Mouse (Mus musculus): ENCODE measurements at regions not wholly inside any gene's neighbourhood (a gene's known extent, or its start where the extent isn't known, plus 50 kb on each side); places are given as distances from the start of the nearest gene placed in this dataset.
"Not testable (repeated sequence)": the region's sequence is repeated elsewhere in the genome, so short reads cannot be mapped to it uniquely, and the experiment has no call there.

- no peak for ATAC-seq (ENCODE audit: poor library complexity, severe bottlenecking)
These were observed 94.9 kb downstream of the Plppr4 start for GRCm38 (mm10) chr3:117265790-117266189.

DNA sequence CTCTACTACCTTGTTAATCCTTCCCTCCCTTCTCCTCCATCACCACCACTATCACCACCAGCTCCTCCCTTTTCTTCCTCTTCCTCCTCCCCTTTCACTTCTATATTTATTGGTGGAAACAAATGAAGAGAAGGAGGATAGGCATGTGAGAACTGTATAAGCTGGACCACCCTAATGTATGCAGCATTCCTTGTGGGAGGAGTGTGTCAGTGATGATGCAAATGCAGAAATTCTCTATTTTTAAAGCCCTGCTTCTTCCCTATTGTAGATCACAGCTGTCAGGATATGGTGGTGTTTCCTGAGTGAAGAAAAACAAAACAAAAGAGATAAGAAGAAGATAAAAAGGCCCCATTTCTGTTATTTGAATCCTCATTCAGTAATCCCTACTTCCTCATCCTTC, 112.8 kb downstream of the Plppr4 start:
- ATAC-seq (ENCODE audit: poor library complexity, severe bottlenecking), result no peak

DNA sequence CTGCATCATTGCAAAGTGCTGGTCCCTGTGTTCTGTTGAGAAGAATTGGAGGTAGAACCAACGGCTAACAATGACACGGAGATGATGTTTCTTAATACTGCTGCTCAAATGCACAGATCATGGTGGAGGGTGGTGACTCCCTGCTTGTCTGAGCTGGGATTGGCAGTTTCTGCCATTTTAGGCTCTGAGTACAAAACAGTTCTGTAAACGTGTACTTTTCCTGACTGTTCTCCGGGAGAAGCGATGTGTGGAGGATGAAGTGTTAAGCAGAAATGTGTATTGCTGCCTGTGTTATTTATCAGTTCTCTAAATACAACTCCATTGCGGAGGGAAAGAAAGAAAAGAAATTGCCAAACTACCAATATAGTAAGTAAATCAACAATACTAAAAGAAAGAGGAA, 118.9 kb downstream of the Plppr4 start:
- no peak for ATAC-seq (ENCODE audit: poor library complexity, severe bottlenecking)

DNA sequence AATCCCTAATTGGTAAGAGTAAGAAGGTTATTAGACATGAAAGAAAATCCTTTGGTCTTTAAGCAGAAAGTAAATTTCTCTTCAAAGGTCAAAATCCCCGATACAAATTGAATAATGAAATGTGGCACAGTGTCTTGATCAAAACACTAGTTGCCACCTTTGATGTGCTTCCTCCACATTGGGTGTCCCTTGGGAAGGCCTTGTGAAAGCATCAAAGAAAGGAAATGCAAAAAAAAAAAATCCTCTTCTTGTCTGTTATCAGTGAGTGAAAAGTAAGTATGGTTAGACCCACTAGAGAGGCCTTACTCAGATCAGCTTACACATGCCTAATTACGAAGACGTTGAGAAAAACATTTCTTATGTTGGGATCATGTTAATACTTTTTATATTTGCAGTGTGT, 134.1 kb downstream of the Plppr4 start:
- ATAC-seq (ENCODE audit: poor library complexity, severe bottlenecking), result no peak

- peak; percentile 73 for ATAC-seq (ENCODE audit: poor library complexity, severe bottlenecking)
These were observed 135.6 kb downstream of the Plppr4 start for GRCm38 (mm10) chr3:117225041-117225440.

- ATAC-seq (ENCODE audit: poor library complexity, severe bottlenecking), result no peak
These were observed 142.7 kb downstream of the Plppr4 start for GRCm38 (mm10) chr3:117217952-117218351.

- no peak for ATAC-seq (ENCODE audit: poor library complexity, severe bottlenecking)
These were observed 168.8 kb downstream of the Plppr4 start for GRCm38 (mm10) chr3:117191903-117192302.

- ATAC-seq (ENCODE audit: poor library complexity, severe bottlenecking), result no peak
These were observed 171.7 kb downstream of the Plppr4 start for GRCm38 (mm10) chr3:117188782-117189500.

GRCm38 (mm10) chr3:117183654-117184184, 177.0 kb downstream of the Plppr4 start:
- peak; percentile 84 for ATAC-seq (ENCODE audit: poor library complexity, severe bottlenecking)

GRCm38 (mm10) chr3:117169740-117170139, 190.9 kb downstream of the Plppr4 start:
- no peak for ATAC-seq (ENCODE audit: poor library complexity, severe bottlenecking)

GRCm38 (mm10) chr3:117163046-117163445, 194.3 kb upstream of the Palmd start:
- ATAC-seq (ENCODE audit: poor library complexity, severe bottlenecking), result no peak

- ATAC-seq (ENCODE audit: poor library complexity, severe bottlenecking), result not testable (repeated sequence)
These were observed 191.9 kb upstream of the Palmd start for GRCm38 (mm10) chr3:117160689-117161088.

GRCm38 (mm10) chr3:117155274-117155673, 186.5 kb upstream of the Palmd start:
- ATAC-seq (ENCODE audit: poor library complexity, severe bottlenecking), result no peak

DNA sequence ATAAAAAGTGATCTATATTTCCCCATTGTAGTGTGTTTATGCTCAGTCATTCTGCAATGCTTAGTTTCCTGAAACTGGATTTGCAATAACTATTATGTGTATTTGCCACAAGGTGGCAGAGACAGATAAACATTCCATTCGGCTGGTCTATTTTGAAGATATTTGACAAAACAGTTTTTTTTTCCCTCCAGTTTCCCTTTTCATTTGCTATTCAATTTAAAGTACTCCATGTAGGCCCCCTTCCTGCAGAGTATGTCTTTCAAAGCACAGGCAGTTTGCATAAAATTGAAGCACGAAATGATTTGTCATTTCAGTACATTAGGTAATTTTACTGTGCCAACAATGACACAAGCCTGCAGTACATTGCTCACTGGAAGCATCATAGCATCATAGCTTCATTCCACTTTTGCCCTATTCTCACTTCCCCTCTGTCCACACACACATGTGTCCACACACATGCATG, 184.3 kb upstream of the Palmd start:
- ATAC-seq (ENCODE audit: poor library complexity, severe bottlenecking), result peak; percentile 92

GRCm38 (mm10) chr3:117152414-117152813, 183.6 kb upstream of the Palmd start:
- peak; percentile 62 for ATAC-seq (ENCODE audit: poor library complexity, severe bottlenecking)

GRCm38 (mm10) chr3:117147414-117147813, 178.6 kb upstream of the Palmd start:
- no peak for ATAC-seq (ENCODE audit: poor library complexity, severe bottlenecking)

GRCm38 (mm10) chr3:117139835-117140234, 171.0 kb upstream of the Palmd start:
- peak; percentile 70 for ATAC-seq (ENCODE audit: poor library complexity, severe bottlenecking)

- ATAC-seq (ENCODE audit: poor library complexity, severe bottlenecking), result no peak
These were observed 169.9 kb upstream of the Palmd start for GRCm38 (mm10) chr3:117138720-117139119.

- ATAC-seq (ENCODE audit: poor library complexity, severe bottlenecking), result no peak
These were observed 164.1 kb upstream of the Palmd start for GRCm38 (mm10) chr3:117132897-117133296.

GRCm38 (mm10) chr3:117122211-117122610, 153.4 kb upstream of the Palmd start:
- no peak for ATAC-seq (ENCODE audit: poor library complexity, severe bottlenecking)

DNA sequence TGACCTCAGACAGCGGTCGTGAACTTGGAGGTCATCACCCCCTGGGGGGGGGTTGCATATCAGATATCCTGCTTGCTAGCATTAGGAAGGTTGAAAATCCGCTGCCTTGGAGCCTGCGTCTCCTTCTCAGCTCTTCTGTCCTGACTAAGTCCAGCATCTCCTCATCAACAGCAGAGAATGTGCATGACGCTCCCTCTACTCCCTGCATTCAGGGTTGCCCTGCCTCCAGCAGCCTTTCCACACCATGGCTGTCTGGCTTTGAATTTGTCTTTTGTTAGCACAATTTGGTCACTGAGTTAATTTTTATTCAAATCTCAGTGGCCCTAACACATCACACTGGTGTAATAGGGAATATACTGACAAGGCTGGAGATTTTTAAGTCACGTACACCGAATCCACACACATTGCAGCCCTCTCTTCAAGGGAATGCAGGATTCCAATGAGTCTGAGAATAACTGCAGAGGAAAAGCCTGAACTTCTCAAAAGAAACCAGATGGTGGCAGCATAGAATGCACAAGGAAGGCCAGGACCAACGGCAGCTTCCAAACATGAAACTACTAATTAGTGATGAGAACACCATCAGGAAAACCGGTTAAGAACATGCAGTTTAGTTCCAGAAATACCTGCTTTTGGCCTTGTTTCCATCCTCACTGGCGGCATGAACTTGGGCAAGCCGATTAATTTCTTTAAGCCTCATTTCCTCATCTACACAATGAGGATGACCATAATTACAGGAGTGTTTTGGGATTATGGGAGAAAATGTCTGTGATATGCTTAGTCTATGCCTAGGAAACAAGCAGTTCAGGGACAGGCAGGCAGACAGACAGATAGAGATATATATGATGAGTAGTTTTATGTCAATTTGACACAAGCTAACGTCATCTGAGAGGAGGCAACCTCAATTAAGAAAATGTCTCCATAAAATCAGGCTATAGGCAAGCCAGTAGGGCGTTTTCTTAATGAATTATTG, 151.6 kb upstream of the Palmd start:
- ATAC-seq (ENCODE audit: poor library complexity, severe bottlenecking), result peak; percentile 86
